Mouse (Mus musculus) erythroblast, embryonic 14.5 days (primary cell): ENCODE measurements around the gene Lpp.

Experiments used
- GATA1 ChIP-seq: IDR thresholded peaks from 2 replicates; pipeline ENCODE4 v1.6.1; 2012; ENCODE audit warnings: low read length, inconsistent platforms, mixed read lengths
- TAL1 ChIP-seq: IDR thresholded peaks from 3 replicates; pipeline ENCODE4 v1.6.1; 2012; ENCODE audit warnings: low read length, inconsistent platforms, mixed read lengths

GRCm38 (mm10) chr16:25037361-25037760 is 644.1 kb downstream of the Lpp start:
- TF ChIP-seq GATA1 (no peak), TAL1 (no peak)
